Mouse (Mus musculus): ENCODE measurements at regions not wholly inside any gene's neighbourhood (a gene's known extent, or its start where the extent isn't known, plus 50 kb on each side); places are given as distances from the start of the nearest gene placed in this dataset.
A peak's percentile ranks its signal among the peaks of the same experiment; 100 is the strongest.

DNA sequence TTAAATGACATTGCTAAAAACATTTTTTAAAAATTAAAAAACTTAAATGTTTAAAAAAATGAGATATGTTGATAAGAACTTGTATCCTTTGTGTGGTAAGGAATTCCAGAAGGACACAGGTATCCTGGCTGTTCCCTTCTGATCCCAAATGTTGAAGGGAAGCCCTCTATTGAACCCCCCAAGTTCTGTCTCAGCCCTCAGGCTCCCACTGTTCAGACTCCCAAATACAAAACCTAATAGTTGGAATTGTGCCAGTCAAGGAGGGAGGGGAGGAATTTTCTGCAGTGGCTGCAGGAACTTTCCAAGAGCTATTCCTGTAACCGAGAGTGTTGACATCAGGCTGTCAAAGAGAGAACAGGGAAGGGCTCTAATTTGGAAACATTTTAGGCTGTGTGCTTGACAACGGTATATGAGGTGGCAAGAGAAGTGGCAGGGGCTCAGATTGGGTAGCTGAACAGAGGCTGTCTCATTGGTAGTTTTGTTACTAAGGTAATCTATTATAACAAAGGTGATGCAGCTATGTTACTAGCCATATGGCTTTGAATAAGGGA lies 843.8 kb upstream of the A1bg start:
- DNase-seq = no peak

- DNase-seq = no peak
Observed at GRCm38 (mm10) chr15:61753802-61754201, 831.0 kb upstream of the A1bg start.

DNA sequence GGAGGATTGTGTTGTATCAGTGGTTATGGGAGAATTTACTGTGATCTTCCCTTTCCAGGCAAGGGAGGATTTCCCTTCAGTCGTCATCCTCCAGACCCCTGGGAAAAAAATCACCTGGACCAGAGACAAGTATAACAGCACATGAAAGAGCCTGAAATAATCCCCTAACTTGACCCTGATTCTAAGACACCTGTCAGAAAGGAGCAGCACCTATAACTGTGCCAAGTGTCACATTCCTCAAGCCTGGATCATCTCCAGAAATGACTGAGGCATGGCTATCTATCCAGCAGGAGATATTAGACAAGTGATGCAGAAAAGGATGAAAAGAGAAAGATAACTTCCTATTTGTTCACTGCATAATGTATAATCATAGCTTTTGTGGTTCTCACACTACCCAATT lies 800.9 kb upstream of the A1bg start:
- no peak for DNase-seq

DNA sequence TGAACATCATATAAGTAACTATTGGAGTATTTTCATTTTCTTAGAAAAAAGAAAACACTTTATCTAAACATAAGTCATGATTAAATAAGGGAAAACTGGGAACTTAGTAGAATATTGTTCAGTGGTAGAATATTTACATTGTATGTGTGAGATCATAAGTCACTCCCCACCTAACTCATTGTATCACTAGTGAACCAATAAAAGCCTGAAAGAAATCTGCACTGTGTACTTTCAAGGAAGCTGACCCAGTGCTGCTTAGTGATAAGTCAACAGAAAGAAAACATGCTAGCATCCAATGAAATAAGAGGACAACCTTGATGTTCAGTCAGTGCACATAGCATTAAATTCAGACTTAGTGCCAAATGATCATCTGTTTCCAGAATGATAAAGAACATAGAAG lies 795.7 kb upstream of the A1bg start:
- DNase-seq = no peak

GRCm38 (mm10) chr15:61717216-61717615 lies 794.4 kb upstream of the A1bg start:
- no peak for DNase-seq

GRCm38 (mm10) chr15:61713953-61714352 lies 791.1 kb upstream of the A1bg start:
- no peak for DNase-seq

DNA sequence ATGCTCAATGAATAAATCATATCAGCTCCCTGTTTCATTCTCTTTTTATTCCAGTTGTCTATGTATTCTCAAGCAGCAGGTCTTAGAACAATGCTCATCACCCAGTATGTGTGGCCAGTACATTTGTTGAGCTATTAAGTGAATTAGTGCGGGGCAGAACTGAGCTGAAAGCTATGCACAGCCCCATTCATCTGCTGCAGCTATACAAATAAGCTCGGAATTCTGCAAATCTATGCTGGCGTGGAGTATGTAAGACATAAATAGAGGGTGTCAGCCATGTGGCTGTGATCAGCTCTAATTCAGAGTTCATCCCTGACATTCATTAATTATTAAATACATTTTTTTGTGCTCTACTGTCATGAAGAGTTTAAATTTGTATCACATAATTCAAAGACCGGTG lies 786.1 kb upstream of the A1bg start:
- no peak for DNase-seq

- DNase-seq = no peak
Observed at GRCm38 (mm10) chr15:61707952-61708351, 785.1 kb upstream of the A1bg start.

DNA sequence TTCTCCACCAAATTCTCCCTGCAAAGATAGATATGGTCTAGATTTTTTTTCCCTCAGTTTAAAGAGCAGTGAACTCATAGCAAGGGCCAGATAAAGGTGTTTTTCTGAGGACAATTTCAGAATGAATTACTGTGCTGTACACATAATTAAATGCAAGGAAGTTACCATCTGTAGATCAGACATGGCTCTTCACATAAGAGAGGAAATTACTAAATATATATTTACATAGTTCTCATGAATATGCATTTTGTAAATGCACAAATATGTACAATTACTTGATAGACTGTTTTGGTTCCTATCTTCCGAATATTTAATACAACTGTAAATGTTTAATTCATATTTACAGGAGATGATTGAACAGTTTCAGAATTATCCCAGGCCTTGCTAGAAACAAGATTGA lies 769.9 kb upstream of the A1bg start:
- no peak for DNase-seq

DNA sequence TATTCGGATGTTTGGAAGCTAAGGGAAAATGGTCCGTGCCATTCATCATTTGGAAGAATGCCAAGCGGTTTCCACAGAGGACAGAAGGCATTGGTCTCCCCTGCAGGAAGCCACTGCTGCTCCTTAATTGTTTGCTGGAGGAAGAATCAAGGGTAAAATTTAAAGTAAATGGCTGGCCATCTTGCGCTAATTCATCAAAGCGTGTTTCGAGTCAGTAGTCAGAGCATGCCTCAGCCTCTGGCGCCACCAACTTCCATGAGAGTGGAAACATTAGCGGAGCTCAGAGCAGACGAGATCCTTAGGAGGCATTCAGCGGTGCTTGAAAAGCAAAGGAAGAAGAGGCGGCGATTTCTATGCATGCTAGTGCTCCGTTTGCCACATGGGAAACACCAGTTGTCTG lies 767.6 kb upstream of the A1bg start:
- DNase-seq = peak; percentile 19 to 35

DNA sequence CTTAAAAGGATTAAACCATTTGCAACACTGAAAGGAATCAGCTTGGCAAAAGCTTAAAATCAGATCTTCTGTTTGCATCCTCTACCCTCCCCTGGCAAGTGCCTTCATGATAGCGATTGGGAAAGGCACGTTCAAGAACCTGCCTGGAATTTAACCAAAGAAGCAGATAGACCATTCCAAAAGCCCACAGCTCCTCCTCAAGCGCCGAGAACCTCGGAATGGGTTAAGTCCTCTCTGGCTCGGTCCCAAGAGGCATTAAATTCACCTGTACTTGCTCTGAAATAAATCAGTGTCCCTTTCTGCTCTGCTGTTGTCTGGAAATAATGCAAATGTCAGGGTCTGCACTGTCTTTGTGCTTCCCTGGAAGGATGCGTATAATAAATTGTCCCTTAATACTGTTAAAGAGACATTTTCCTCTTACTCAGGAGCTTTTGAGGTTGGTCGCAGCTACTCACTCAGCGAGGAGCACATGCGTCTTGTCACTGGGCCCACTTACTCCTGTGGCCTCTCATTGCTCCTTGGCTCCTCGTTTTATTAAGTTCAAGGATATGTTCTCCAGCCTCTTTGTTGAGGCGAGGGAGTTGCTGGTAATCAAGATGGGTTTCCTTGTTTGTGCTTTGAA lies 767.1 kb upstream of the A1bg start:
- no peak for DNase-seq

GRCm38 (mm10) chr15:61682968-61683367 lies 760.2 kb upstream of the A1bg start:
- DNase-seq = no peak

DNA sequence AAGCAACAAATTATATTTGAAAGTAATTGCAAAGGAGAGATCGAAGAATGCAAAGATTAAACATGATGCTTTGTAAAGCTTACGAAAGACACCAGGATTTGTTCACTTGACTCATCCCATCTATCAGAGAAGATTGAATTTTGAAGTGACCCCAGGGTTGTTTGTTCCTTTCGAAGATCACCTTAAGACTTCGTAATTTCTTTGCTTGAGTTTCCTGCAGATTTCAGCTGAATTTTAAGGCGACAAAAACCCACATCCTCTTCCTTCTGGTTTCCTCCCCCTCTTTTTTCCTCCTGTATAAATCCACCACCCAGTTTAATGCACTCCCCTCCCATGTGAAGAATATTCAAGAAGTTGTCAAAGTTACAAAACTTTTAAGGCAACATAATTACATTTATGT lies 747.7 kb upstream of the A1bg start:
- no peak for DNase-seq

DNA sequence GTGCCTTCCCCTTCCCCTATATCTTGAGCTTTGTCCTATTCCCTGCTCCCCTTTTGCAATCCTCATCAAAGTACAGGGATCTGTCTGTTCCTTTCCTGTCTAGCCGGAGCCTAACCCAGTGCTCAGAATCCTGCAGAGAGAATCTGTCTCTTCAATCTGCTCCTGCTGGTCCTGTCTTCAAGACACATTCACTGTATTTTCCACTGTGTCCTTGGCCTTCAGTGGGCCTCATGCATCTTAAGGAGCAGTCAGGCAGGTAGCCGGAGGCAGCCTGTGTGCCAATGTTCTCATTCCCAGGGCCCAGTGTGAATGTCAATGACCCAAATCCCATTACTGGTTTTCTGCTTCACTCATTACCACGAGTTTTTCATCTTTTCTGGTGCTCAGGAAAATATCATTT lies 737.8 kb upstream of the A1bg start:
- peak in 1 of 2 experiments; percentile 3 for DNase-seq

- no peak for DNase-seq
Observed at GRCm38 (mm10) chr15:61656951-61657350, 734.1 kb upstream of the A1bg start.

DNA sequence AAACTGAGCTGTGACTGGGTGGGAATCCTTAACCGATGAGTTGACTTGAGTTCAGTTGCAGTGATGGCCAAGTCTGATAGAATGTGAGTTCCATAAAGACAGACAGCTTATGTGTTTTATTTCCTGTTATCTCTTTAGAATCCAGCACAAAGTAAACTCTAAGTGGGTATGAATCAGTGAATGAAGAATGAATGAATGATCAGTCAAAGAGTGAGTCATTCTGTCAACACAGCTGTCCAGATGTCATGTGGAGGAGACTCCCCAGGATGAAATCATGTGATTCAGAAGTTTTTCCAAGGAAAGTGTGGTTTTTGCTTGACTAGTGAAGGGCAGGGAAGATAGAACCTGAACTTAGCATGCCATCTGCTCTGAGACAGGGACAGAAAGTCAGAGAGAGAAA lies 732.0 kb upstream of the A1bg start:
- DNase-seq = no peak

- DNase-seq = no peak
Observed at GRCm38 (mm10) chr15:61653853-61654252, 731.0 kb upstream of the A1bg start.

DNA sequence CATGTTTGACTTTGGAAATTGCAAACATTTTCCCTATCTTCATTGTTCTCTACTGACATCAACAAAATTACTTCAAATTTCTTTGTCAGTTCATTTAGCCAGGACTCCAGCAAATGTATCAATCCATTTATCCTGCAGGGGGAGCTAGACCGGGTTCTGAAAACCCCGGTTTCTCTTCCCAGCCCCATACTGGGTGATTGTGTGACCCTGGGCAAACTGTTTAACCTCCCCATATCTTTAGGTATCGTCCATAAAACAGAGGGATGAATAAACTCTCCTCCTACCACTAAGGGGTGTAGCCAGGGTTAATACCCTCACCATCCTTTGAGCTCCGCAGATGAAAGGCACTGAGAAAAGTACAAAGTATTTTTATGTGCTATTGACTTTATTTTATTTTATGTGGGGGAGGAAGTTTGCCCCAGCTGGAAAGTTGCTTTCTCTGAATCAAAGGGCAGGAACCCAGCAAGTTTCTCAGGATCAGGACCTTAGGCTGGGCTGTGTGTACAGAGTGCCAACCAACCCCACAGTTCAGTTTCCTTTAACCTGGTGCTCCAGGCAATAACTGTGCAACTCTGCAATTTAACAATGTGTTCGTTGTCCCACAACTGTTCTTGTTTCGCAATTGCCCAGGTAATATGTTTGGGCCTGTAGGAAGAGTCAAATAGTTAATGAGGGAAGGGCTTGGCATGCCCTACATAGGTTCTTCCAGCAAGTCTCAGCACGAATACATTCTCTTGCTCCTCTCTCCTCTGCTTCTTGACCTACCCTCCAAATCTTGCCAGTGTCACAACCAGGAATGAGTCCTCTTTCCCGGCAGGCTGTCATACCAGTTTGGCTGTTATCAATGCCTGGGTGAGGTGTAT lies 696.1 kb upstream of the A1bg start:
- no peak for DNase-seq

DNA sequence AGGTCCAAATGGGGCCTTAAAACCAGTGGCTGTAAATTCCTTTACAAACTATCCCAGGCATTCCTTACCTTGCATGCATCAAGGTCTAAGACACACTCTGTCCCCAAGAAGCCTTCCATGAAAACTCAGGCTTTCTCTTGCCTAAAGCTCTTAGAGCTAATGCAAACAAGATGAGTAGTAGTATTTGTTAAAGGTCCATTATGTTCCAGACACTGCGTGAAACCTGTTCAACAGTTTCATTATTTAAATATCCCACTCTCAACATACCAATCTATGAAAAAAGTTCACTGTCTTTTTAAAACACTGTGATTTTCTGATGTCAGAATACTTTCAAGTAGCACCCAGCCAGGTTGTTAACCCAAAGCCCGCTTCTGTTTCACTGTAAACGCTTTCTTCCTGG lies 687.9 kb upstream of the A1bg start:
- DNase-seq = no peak

DNA sequence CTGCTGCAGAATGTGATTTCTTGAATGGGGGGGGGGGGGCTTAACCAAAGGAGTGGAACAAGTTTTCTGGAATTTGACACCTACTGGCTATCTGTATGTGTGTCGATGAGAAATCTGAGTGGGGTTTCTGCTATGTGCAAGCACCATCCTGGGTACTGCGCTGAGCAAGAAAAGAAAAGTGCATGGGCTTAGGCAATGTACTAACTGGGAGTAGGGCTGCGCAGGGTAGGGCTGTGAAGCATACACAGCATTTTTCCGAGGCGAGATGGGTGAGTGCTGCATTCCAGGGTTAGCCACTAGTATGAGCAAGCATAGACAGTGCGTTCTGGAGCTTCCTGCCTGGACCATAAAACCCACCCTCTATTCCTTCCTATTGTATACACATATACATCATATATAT lies 686.8 kb upstream of the A1bg start:
- no peak for DNase-seq

DNA sequence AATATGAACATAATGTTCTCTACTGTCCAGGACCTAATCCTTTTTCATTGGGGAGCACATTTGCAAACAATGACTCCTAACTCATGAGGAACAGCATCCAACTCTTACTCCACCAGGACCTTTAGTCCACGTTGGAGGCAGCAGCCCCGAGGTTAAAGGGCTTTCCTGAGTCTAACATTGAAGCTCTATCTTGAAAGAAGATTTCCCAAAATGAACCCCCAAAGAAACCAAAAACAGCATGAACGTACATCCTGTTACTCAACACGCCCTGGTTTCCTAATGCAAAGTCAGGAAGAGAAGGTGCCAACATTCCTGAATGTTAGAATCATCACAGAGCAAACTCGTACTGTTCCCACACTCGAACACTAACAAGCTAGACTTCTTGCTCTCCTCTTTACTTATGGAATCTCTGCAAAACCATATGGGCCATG lies 685.5 kb upstream of the A1bg start:
- DNase-seq = no peak

- DNase-seq = peak in 1 of 2 experiments; percentile 5
Observed at GRCm38 (mm10) chr15:61599734-61600133, 676.9 kb upstream of the A1bg start.

GRCm38 (mm10) chr15:61596318-61596717 lies 673.5 kb upstream of the A1bg start:
- DNase-seq = no peak

- no peak for DNase-seq
Observed at GRCm38 (mm10) chr15:61588956-61589355, 666.1 kb upstream of the A1bg start.

All from layer of hippocampus, postnatal 36 days (tissue).